Mouse (Mus musculus) G1E (cell line): Measurements from ENCODE around the gene Gmppb.

Experiments
- CTCF ChIP-seq: IDR thresholded peaks from 2 replicates; pipeline ENCODE4 v1.5.1; 2012; ENCODE audit warnings: low read depth, low read length, inconsistent platforms, mixed read lengths
- GATA1 ChIP-seq: IDR thresholded peaks from 2 replicates; pipeline ENCODE4 v1.6.1; 2012; ENCODE audit warnings: borderline replicate concordance, low read length, inconsistent platforms, mixed read lengths

- no peak for TF ChIP-seq CTCF
- no peak for TF ChIP-seq GATA1
Measured at GRCm38 (mm10) chr9:108062142-108062541, 13.1 kb downstream of the Gmppb start.
